Mouse (Mus musculus) G1E-ER4 (cell line): ENCODE data around the gene Zfp637. TPM values are rescaled to one million over a fixed set of nuclear protein-coding genes. Genes with fewer than 3 reads are reported as not detected.

ENCODE experiments used
- GATA1 ChIP-seq: IDR thresholded peaks from one replicate; pipeline ENCODE4 v1.8.0; 2012; ENCODE audit warnings: low read length, inconsistent platforms
- polyA plus RNA-seq: library from polyadenylated mRNA; stranded (reverse); fragments of >175 nt; gene quantifications from 2 replicates; pipeline ENCODE4 v1.2.3, GENCODE M21; 2012

Gene Zfp637
- polyA plus RNA-seq, 1 experiment = 13.2 TPM

- peak; percentile 49 for TF ChIP-seq GATA1
Observed at GRCm38 (mm10) chr6:117888642-117889096, 47.7 kb downstream of the Zfp637 start.

- no peak for TF ChIP-seq GATA1
Observed at GRCm38 (mm10) chr6:117890257-117890656, 49.3 kb downstream of the Zfp637 start.

- TF ChIP-seq GATA1 = no peak
Observed at GRCm38 (mm10) chr6:117891369-117892160, 50.6 kb downstream of the Zfp637 start.

GRCm38 (mm10) chr6:117892386-117892785 lies 51.4 kb downstream of the Zfp637 start:
- no peak for TF ChIP-seq GATA1

GRCm38 (mm10) chr6:117893435-117893834 lies 52.5 kb downstream of the Zfp637 start:
- TF ChIP-seq GATA1 = no peak

Other genes starting within 250 kb of the Zfp637 start
- 2.2 and 5.7 TPM in 2 replicates for gene Zfp239, start 20.9 kb downstream of the Zfp637 start, polyA plus RNA-seq
- 194 and 244 TPM in 2 replicates for gene Hnrnpf, start 59.1 kb downstream of the Zfp637 start, polyA plus RNA-seq
- not detected in 2 replicates for gene Fxyd4, start 96.5 kb downstream of the Zfp637 start, polyA plus RNA-seq
- gene Rasgef1a, start 170.3 kb downstream of the Zfp637 start, polyA plus RNA-seq = not detected in 2 replicates